Mouse (Mus musculus): Measurements from ENCODE around the gene Ggt7.

DNA sequence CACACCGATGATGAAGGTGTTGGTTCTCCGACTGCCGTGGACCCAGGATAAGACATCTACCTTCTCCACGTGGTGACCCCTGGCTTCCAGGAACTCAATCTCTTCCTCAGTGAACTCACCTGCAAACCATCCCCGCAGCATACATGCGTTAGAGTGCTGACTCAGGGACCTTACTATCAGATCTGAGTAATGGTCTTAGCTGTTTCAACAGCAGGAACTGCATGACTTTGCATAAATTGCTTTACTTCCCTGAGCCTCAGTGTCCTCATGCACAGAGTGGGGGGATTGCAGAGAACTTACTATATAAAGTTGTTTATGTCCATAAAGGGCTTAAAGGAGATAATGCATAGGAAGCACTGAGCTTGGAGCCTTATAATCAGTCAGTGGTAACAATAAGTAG, 27.0 kb downstream of the Ggt7 start:
- TF ChIP-seq POLR2A (IDR thresholded peaks at IDR 0.05; ENCODE audit: control insufficient read depth, low read depth, low read length): no peak
- no peak for TF ChIP-seq CTCF (IDR thresholded peaks at IDR 0.05; ENCODE audit: control insufficient read depth, insufficient read depth, insufficient replicate concordance, low read depth, low read length)
